ENCODE assay signal across 18 mouse cellular contexts in the genomic region with DNA sequence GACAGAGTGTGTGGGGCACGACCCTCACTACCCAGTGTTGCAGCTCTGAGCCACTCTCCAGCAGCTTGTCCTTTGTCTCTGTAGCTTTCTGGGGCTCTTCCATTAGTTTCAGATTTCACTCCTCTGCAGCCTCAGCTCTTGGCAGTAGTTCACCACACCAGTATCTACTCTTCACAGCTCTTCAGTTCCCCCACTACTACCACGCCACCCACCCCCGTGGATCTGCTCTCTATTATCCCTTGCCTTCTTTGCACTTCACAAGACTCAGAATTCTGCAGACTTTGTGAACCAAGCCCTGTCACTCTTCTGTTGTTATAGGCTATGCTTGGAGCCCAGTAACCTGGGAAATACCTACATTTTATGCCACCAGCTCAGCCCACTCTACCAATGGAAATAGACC.
"Had no signal": no experiment of that assay in that cellular context is flagged by ENCODE, and none has a peak within 500 bp of the region (broad histone marks: within the 10 kb centered on the region; RNA-seq: fewer than 3 reads in every experiment).

No protein-coding gene starts in this region.

- H3K27ac ChIP-seq: intestine, embryonic 15.5 days; limb, embryonic 12.5 days; liver, embryonic 13.5 days; lung, embryonic 15.5 days; macrophage; midbrain, embryonic 15.5 days; neural tube, embryonic 12.5 days; stomach, postnatal 0 days had no signal

- H3K4me3 ChIP-seq: intestine, embryonic 15.5 days; limb, embryonic 12.5 days; liver, embryonic 13.5 days; lung, embryonic 15.5 days; megakaryocyte, embryonic 14.5 days; midbrain, embryonic 15.5 days; neural tube, embryonic 12.5 days had no signal

- ATAC-seq: intestine, embryonic 15.5 days; liver, postnatal 0 days; midbrain, embryonic 15.5 days had no signal

- DNase-seq: kidney, adult 18-20 months; kidney, postnatal 10 days; kidney, postnatal 4 days; liver; liver, embryonic 13.5 days; liver, postnatal 0 days; lung, postnatal 14 days; right cerebral cortex, postnatal 14 days; thymus, adult 18-20 months; thymus, postnatal 14 days had no signal
